18 mouse cellular contexts compared by ENCODE assay signal in genomic region chr16:91761761-91762160, GRCm38 (mm10). TPM values are rescaled to one million over a fixed set of nuclear protein-coding genes. Genes with fewer than 3 reads are reported as not detected.
A peak's percentile ranks its signal among the peaks of the same experiment; 100 is the strongest.
DNase-seq lines count a peak whose midpoint lies in the region; ATAC-seq and TF ChIP-seq lines count a peak whose summit lies in the region.
"Had no signal": no experiment of that assay in that cellular context is flagged by ENCODE, and none has a peak within 500 bp of the region (broad histone marks: within the 10 kb centered on the region; RNA-seq: fewer than 3 reads in every experiment).

No protein-coding gene starts in this region.

- H3K9me3 ChIP-seq in lung, postnatal 0 days (ENCODE audit: low read length), result no peaks in the 10 kb centered on the region
- H3K9me3 ChIP-seq: embryonic facial prominence, embryonic 12.5 days; forebrain, embryonic 15.5 days; heart, embryonic 10.5 days; heart, embryonic 15.5 days; hindbrain, embryonic 10.5 days had no signal

- H3K4me3 ChIP-seq in lung, postnatal 0 days (ENCODE audit: low read depth, low read length), result no peak overlapping the region
- no peak overlapping the region for H3K4me3 ChIP-seq in bone marrow macrophage, adult 2 months (ENCODE audit: insufficient read depth, low read length)
- H3K4me3 ChIP-seq: embryonic facial prominence, embryonic 12.5 days; forebrain, embryonic 15.5 days; heart, embryonic 10.5 days; heart, embryonic 15.5 days; hindbrain, embryonic 10.5 days had no signal

- peak; percentile 77 for DNase-seq in heart, adult 11 months
- DNase-seq in heart, postnatal 10 days, result no peak
- DNase-seq in lung, postnatal 0 days (ENCODE audit: low spot score), result peak; percentile 42
- no peak for DNase-seq in lung, postnatal 36 days
- no peak for DNase-seq in adrenal gland, adult 2 months
- DNase-seq: adrenal gland, postnatal 25 days; gastrocnemius, postnatal 14 days had no signal

- intact Hi-C loops in heart, postnatal 10 days (cut with DNase I), result no loop called here

- no peak for TF ChIP-seq POLR2A in bone marrow macrophage, adult 2 months (IDR thresholded peaks at IDR 0.05; ENCODE audit: borderline replicate concordance, low read depth, low read length)

- H3K36me3 ChIP-seq in lung, postnatal 0 days (ENCODE audit: insufficient read depth, low read length), result no peaks in the 10 kb centered on the region
- H3K36me3 ChIP-seq: embryonic facial prominence, embryonic 12.5 days; forebrain, embryonic 15.5 days; heart, embryonic 10.5 days; heart, embryonic 15.5 days had no signal

- TF ChIP-seq EP300 in lung, postnatal 0 days (IDR thresholded peaks at IDR 0.05), result no peak

- H3K27ac ChIP-seq in lung, postnatal 0 days (ENCODE audit: low read length), result no peak overlapping the region
- H3K27ac ChIP-seq in bone marrow macrophage, adult 2 months (ENCODE audit: insufficient read depth, low read depth, low read length), result peak overlapping the region; percentile 35
- H3K27ac ChIP-seq: embryonic facial prominence, embryonic 12.5 days; heart, embryonic 10.5 days; heart, embryonic 15.5 days; hindbrain, embryonic 10.5 days had no signal

- no peak overlapping the region for H3K9ac ChIP-seq in lung, postnatal 0 days (replicated peaks; ENCODE audit: low read depth)
- H3K9ac ChIP-seq: embryonic facial prominence, embryonic 12.5 days; forebrain, embryonic 15.5 days; heart, embryonic 15.5 days had no signal

- TF ChIP-seq CTCF in lung, postnatal 0 days (IDR thresholded peaks at IDR 0.05), result no peak
- TF ChIP-seq CTCF in bone marrow macrophage, adult 2 months (IDR thresholded peaks at IDR 0.05; ENCODE audit: low read depth, low read length), result no peak

- no peaks in the 10 kb centered on the region for H3K27me3 ChIP-seq in lung, postnatal 0 days (replicated peaks; ENCODE audit: insufficient read depth, low read length)
- H3K27me3 ChIP-seq: embryonic facial prominence, embryonic 12.5 days; forebrain, embryonic 15.5 days; heart, embryonic 15.5 days had no signal

- 39% methylated on average over 3 of the region's 3 CpGs for WGBS in lung, postnatal 0 days

- H3K4me1 ChIP-seq in lung, postnatal 0 days (ENCODE audit: insufficient read depth, low read depth, low read length), result peaks cover 4% of the 10 kb centered on the region
- peaks cover 42% of the 10 kb centered on the region for H3K4me1 ChIP-seq in bone marrow macrophage, adult 2 months (ENCODE audit: control insufficient read depth, insufficient read depth, low read length)

- no peak; the same call in 1 of the 2 replicates for ATAC-seq in lung, postnatal 0 days
- peak; percentile 73 for ATAC-seq in megakaryocyte progenitor cell, adult 5-6 weeks (replicated peaks; ENCODE audit: poor library complexity)
- ATAC-seq in CD4-positive, CD25-positive, alpha-beta regulatory T cell, adult 4 months, result no peak
- ATAC-seq: hindbrain, embryonic 16.5 days; inflammation-experienced regulatory T-cells, adult 6 months; intestine, postnatal 0 days had no signal

- H3K4me2 ChIP-seq in lung, postnatal 0 days (replicated peaks; ENCODE audit: low read depth, low read length), result no peak overlapping the region
- H3K4me2 ChIP-seq: embryonic facial prominence, embryonic 12.5 days; forebrain, embryonic 15.5 days; heart, embryonic 15.5 days had no signal

RNA-seq across cellular contexts. Expression of gene Itsn1, which starts 32.7 kb away (rescaled TPM):
- 10 to 100 TPM; 41.0 to 41.2 TPM for total RNA-seq in heart, postnatal 10 days (2021)
- 9.7 and 12.1 TPM in 2 replicates for polyA plus RNA-seq in lung, postnatal 0 days (2015; fragmentation: Nextera tagmentation; extraction: Ambion mirVana)
- polyA plus RNA-seq in bone marrow macrophage, adult 2 months (2012; ENCODE audit: insufficient read depth, insufficient read length, missing spikeins), result 110 and 130 TPM in 2 replicates
- total RNA-seq in megakaryocyte progenitor cell, adult 5-6 weeks (2015), result 4.1 TPM in 2 replicates
- 6.0 and 7.9 TPM in 2 replicates for total RNA-seq in megakaryocyte progenitor cell, adult 5-6 weeks (2017)
- total RNA-seq in adrenal gland, adult 2 months (2021), result 10 to 100 TPM; 39.5 to 49.2 TPM
- 33.1 and 37.0 TPM in 2 replicates for polyA plus RNA-seq in adrenal gland, adult 2 months (2012; rRNA removed)
- 1 to 10 TPM; 2.1 to 2.4 TPM for polyA plus RNA-seq in CD4-positive, CD25-positive, alpha-beta regulatory T cell, adult 4 months (2017; shearing (Covaris generic))

RNA-seq across cellular contexts. Expression of gene Cryzl1, which starts 33.0 kb away (rescaled TPM):
- 10 to 100 TPM; 30.0 to 32.2 TPM for total RNA-seq in heart, postnatal 10 days (2021)
- 59.3 and 64.8 TPM in 2 replicates for polyA plus RNA-seq in lung, postnatal 0 days (2015; fragmentation: Nextera tagmentation; extraction: Ambion mirVana)
- polyA plus RNA-seq in bone marrow macrophage, adult 2 months (2012; ENCODE audit: insufficient read depth, insufficient read length, missing spikeins), result 55.0 and 61.5 TPM in 2 replicates
- total RNA-seq in megakaryocyte progenitor cell, adult 5-6 weeks (2015), result 55.2 and 63.8 TPM in 2 replicates
- total RNA-seq in megakaryocyte progenitor cell, adult 5-6 weeks (2017), result 57.2 and 79.0 TPM in 2 replicates
- 10 to 100 TPM; 36.2 to 54.9 TPM for total RNA-seq in adrenal gland, adult 2 months (2021)
- 12.2 and 12.6 TPM in 2 replicates for polyA plus RNA-seq in adrenal gland, adult 2 months (2012; rRNA removed)
- polyA plus RNA-seq in CD4-positive, CD25-positive, alpha-beta regulatory T cell, adult 4 months (2017; shearing (Covaris generic)), result 10 to 100 TPM; 65.7 to 82.1 TPM

Comparison
In these comparisons a context has a peak if more than half of its experiments do, and no peak if none do; other contexts are left out.
1. DNase-seq: peak in heart, adult 11 months (single experiment) and lung, postnatal 0 days (single experiment); none in heart, postnatal 10 days (0 of 2), lung, postnatal 36 days (single experiment) and adrenal gland, adult 2 months (single experiment).